Mouse (Mus musculus) left cerebral cortex, postnatal 25 days (tissue): ENCODE data around the gene Hif3a. TPM values are rescaled to one million over a fixed set of nuclear protein-coding genes. Genes with fewer than 3 reads are reported as not detected.

ENCODE experiments used
- DNase-seq, 2 experiments: peaks; one replicate each; pipeline ENCODE4 v3.0.0; 2022; ENCODE audit warnings: low spot score in 2 of 2, mixed read lengths in 1 of 2
- intact Hi-C: fragments of 180-260 bp; cut with DNase I; formaldehyde crosslinking; loops from one replicate; pipeline ENCODE4 v1.15.1; 2025
- total RNA-seq, 2 experiments: library from RNA; stranded (reverse); gene quantifications; 2 replicates each; pipeline ENCODE4 v1.2.3; 2021

Hif3a gene
- total RNA-seq, 2 experiments from 2014 or later = 5.3 to 8.5 TPM

DNA sequence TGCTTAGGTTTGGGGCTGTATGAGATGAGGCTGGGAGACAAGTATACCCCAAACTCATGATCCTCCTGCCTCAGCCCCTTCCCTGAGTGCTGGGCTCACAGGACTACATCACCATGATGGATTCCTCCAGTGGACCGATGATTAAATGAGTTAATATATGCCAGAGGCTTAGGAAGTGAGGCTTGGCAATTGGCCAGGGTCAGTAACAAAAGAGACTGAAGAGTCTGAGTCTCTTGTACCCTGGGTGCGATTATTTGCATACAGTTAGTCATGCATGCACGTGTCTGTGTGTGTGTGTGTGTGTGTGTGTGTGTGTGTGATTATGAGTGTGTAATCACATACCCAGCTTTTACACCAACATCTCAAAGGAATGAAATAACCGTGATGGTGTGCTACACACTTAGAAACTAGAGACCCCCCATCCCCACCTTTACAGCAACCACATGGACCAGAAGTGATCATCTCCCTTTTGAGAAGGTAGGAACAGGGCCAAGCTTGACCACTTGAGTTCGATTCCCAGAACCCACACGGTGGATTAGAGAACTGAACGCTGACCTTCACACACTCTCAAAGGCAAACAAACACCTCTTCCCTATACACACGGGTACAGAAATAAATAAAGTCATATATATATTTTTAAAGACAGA is 3.3 kb downstream of the Hif3a start:
- no peak for DNase-seq
- intact Hi-C loops = no loop called here

DNA sequence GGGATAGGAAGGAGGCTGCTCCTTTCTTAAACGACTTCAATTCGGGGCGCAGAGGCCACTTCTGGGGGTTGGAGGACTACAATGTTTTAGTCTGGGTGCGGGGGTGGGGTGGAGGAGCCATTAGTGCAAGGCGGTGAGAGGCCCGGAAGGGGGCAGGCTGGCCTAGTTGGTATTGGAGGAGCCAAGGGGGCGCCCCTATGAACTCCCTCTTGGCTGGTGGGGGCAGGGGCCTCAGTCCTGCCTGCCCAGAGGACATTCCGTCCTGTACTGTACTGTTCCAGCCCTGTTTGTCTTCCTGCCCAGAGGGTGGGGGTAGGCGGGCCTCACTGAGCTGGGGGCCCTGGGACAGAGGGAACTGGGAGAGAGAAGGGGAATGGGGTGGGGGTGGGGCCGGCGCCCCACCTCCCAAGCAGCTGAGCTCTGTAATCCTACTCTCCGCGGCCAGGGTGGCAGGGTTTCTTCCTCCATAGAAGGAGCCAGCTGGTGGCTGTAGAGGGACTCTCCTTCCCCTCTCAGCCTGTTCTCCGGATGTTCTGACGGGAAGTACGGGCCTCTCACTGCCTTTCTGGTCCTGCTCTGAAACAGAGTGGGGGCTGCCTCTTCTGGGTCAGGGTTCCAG is 4.0 kb downstream of the Hif3a start:
- intact Hi-C loops = no loop called here
- peak; percentile 73 to 75 for DNase-seq

DNA sequence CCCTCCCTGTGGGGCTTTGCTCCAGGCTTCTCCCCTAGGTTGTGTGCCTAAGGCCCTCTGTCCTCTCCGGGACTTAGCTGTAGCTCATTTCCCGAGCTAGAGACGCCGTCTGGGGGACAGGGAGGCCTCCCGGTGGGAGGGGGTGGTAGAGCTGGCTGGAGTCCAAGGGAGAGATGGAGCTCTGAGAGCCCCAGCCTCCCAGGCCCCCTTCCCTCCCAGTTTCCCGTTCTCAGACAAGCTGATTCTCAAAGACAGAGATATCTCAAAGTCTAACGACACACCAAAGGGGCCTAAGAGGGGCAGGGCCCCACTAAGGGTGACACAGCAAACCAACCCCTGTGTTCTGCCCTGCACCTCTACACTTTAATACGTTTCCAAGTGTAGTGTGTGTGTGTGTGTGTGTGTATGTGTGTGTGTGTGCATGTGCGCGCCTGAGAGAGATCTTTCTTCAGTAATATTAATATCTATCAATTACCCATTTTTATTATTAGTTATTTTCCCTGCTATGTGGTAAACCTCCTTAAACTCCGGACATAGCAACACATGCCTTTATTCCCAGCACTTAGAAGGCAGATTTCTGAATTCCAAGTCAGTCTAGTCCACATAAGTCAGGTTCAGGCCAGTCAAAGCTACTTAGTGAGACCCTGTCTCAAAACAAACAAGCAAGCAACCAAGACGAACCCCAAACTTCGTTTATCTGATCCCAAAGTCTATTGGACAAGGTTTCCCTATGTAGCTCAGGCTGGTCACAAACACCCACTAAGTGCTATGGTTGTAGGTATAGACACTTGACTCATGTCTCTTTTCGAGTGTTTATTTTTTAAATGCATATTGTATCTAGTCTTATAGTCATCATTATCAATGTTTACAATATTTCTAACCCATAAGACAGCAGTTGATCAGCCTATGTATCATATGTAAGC is 5.4 kb downstream of the Hif3a start:
- no peak for DNase-seq
- intact Hi-C loops = no loop called here

DNA sequence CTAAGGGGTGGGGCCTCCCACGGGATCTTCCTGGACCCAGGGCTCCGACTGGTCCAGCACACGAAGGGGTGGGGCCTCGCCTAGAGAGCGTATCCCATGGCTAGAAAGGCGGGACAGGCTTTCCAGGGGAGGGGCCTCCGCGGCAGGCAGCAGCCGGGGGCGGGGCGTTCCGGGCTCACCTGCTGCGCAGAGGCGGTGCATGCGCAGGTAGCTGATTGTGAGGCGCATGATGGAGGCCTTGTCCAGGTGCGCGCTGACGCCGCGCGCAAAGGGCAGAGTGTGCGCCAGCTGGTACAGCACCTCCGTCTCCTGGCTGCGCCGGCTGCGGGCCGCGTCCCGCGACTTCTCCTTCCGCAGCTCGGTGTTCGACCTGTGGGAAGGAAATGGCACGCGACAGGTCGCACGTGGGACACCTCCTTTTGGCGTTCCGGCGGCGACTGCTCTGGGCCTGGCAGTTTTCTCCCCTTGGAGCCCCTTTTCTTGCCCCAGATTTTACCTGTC is 6.1 kb downstream of the Hif3a start:
- intact Hi-C loops = no loop called here
- DNase-seq = peak; percentile 91 to 95

DNA sequence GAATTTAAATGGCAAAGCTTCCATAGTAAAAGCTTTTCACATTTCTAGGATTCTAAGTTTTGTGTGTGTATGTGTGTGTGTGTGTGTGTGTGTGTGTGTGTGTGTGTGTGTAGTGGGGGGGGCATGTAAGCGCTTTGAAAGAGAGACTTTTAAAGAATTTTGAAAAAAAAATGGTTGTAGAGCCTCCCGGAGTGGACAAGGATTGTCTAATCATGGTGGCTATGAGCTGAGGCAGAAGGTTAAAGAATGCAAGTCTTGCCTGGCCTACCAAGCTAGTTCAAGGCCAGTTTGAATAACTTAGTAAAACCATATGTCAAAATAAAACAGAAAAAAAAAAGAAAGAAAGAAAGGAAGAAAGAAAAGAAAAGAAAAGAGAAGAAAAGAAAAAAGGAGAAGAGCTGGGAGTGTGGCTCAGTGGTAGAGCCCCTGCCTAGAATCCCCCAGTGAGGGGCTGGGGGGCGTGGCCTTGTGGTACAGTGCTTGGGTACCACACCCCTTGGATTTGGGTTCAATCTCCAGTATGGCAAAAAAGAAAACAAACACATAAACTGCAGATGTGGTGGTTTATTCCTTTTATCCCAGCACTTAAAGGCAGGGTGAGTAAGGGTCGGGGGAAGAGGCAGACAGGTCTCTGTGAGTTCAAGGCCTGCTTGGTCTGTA is 6.8 kb downstream of the Hif3a start:
- DNase-seq = no peak
- intact Hi-C loops = no loop called here

DNA sequence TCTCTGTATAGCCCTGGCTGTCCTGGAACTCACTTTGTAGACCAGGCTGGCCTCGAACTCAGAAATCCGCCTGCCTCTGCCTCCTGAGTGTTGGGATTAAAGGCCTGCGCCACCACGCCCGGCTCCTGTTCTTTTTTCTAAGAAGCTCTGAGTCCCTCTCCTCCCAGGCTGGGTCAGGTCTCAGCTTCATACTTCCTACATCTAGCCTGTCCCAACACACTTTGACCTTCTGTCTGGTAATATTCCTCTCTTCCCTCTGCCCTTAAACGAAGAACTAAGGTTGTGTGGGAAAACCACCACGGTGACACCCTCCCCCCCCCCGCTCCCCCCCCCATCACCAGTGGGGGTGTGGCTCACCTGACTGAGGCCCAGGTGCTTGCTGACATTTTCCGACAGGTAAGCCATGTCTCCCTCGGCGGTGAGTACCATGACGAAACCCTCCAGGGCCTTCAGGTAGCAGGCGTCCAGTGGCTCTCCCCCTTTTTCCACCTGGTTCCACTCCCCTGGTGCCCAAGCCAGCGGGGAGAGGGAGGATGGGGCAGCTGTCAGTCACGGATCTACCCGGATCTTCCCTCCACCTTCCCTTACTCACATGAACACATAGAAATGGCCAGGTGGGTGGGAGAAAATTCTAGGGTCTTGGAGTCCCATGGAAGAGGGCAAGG is 7.8 kb downstream of the Hif3a start:
- no peak for DNase-seq
- intact Hi-C loops = loop anchor here (5.0 kb wide), 1 partner anchor 122 kb away; no protein-coding TSS in a partner anchor

DNA sequence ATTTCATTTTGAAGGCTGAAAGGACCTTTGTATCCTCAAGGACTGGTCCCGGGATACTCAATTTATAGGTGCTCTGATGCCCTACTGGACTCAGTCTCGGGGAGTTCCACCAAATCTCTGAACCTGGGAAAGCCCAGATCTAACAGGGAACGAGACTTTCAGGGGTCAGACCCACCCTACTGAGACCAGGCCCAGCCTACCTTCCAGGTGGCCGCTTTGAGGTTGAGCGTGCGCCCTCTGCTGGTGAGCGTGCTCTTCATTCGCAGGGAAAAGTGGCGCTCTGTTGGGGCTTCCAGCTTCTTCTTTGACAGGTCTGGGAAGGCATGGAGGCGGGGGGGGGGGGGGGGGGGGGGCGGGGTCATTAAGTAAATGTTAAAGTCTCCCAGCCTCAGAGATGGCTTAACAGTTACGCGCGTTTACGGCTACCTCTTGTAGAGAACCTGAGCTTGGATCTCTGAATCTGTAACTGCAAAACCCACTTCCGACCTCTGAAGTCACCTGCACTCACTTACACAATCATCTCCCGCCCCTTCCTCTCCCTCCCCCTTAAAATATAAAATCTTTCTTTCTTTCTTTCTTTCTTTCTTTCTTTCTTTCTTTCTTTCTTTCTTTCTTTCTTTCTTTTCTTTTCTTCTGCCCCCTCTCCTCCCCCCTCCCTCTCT is 11.2 kb downstream of the Hif3a start:
- peak; percentile 68 for DNase-seq
- intact Hi-C loops = loop anchor here (1.0 to 5.0 kb wide), 2 partner anchors 35 to 119 kb away; no protein-coding TSS in a partner anchor

DNA sequence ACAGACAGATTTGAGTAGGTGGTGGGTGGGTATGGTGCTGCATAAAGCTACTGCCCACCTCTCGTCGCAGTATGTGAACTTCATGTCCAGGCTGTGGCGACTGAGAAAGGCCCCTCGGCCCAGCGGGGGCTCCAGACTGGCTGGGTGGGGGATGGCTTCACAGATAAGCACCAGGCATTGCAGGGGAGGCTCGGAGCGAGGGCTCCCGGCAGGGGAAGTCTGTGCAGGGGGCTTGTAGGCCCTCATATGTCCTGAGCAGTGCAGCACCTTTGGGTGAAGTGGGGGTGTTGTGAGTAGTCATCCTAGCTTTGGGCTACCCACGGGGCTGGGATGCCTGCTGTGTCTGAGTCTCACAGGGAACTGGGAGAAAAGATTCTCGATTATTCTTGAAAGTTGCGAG is 11.7 kb downstream of the Hif3a start:
- intact Hi-C loops = loop anchor here (1.0 to 5.0 kb wide), 2 partner anchors 34 to 118 kb away; no protein-coding TSS in a partner anchor

DNA sequence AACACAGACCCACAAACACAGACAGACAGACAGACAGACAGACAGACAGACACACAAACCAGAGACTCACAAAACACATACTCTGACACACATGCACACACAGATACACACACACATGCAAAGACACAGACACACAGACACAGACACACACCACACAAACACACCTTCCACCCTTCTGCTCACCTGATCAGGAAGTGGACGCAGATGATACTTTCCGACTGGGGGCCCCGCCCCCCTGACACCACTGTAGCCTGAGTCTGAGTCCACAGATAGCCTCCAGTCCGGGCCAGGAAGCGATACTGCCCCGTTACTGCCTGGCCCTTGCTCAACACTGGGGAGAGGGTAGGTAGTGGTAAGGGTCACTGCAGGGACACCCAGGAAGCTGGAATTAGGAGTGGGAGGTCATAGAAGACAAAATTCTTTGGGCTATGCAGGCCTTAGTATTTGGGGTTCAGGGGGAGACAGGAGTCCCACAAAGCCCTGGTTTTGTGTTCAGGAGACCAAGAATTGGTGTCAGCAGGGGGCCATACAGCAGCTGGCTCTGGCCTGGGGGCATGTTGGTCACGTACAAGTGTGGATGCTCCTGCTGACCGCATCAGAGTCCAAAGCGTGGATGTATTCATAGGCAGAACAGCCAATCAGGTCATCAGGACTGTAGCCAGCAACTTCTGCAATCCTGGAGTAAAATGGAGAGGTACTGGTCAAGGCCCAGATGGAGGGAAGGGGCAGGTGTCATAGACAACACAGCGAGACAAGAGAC is 13.6 kb downstream of the Hif3a start:
- intact Hi-C loops = no loop called here
- no peak for DNase-seq

More for the DNA sequence above, 11.7 kb downstream of the Hif3a start:
- DNase-seq = no peak

DNA sequence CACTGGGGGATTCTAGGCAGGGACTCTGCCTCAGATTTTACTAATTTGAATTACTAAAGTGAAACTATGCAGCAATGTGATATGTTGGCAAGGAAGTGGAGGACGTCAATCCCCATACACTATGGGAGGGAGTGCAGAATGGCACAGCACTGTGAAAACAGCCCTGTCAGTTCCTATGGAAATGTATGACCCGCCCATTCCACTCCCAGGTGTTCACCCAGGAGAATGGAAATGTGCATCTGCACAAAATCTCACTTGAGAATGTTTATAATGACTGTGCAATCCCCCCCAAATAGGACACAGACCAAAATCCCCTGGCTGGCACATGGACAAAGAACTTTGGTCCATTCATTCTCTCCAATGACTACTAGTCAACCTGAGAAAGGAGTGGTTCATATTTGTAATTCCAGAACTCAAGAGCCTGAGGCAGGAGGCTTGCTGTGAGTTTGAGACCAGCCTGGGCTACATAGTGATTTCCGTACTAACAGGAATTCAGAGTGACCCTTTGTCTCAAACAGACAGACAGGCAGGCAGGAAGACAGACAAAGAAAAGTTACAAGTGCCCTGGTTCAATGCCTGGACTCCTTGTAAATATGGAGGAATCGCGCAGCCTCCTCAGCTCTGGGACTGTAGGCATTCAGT is 15.1 kb downstream of the Hif3a start:
- intact Hi-C loops = no loop called here
- DNase-seq = no peak

DNA sequence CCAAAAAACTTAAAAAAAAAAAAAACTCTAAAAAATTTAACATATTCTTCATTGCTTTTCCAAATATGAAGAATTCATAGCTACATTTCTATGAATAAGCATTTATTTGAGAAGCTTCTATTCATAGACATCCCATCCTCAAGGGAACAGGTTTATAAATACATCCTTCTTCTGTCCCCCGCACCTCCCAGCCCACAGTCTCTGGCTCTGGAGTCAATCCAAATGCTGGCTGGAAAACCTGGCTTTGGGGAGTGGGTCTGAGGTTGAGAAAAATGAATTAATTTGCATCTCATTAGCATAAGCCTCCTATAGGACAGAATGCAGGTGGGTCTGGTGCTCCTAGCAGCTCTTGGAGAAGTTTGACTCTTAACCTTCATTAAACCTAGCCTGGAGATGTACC is 16.5 kb downstream of the Hif3a start:
- intact Hi-C loops = loop anchor here (1.0 kb wide), 1 partner anchor 16 kb away; no protein-coding TSS in a partner anchor
- peak; percentile 54 to 80 for DNase-seq

DNA sequence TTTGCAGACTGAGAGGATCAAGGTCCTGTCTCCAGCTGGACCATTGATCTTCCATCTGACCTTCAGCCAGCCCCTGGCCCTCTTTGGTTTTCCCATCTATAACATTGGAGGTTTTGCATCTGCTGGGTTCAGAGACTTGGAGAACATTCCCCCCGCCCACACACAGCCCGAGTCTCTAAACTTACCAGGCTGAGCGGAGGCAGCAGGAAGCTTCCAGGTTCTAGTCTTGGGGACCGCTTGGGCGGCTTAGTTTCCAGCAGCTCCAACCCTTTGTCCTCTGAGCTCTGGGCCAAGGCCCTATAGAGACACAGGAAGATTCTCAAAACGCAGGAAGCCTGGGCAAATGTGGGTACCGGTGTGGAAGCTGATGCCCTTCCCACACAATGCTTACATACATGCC is 22.9 kb downstream of the Hif3a start:
- intact Hi-C loops = no loop called here
- peak in 1 of 2 experiments; percentile 80 for DNase-seq

DNA sequence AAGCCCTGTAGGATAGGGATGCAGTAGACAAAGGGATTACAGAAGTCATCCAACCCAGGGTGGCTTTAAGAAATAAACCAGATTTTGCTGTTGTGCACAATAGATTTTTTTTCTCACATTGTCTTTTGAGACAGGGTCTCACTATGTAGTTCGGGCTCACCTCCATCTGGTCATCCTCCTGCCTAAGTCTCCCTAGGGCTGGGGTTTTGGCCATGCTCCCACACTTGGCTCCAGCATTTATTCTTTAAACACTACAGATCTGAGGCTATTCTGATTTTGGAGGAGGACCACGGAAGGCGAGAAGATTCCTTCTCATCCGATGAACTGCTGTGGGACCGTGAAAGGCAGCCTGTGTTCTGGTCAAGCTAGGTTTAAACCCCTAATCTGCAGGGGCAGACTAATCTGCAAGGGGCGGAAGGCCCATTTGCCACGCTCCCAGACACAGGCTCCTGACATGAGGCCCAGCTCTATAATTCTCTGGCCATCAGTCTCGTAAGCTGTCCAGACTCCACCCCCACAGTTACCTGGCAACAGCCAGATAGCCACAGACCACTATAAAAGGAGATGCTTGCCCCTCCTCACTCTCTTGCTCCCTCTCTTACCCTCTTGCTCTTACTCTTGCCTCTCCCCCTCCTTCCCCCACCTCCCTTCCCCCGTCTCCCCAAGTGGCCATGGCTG is 24.1 kb downstream of the Hif3a start:
- no peak for DNase-seq
- intact Hi-C loops = no loop called here

DNA sequence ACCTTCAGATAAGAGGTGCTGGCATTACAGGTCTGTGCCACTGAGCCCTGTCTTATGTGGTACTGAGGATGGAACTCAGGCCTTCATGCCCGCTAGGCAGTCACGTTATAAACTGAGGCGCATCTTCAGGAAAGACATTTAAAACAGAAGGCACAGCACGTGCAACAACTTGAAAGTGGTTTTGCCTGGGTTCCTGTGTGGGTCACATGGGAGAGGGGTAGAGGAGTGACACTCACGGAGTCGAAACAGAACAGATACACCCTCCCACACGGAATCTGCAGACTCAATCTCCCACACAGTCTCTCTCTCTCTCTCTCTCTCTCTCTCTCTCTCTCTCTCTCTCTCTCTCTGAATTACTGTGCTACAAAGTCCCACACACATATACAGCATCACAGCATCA is 32.0 kb downstream of the Hif3a start:
- intact Hi-C loops = no loop called here
- DNase-seq = peak in 1 of 2 experiments; percentile 78

DNA sequence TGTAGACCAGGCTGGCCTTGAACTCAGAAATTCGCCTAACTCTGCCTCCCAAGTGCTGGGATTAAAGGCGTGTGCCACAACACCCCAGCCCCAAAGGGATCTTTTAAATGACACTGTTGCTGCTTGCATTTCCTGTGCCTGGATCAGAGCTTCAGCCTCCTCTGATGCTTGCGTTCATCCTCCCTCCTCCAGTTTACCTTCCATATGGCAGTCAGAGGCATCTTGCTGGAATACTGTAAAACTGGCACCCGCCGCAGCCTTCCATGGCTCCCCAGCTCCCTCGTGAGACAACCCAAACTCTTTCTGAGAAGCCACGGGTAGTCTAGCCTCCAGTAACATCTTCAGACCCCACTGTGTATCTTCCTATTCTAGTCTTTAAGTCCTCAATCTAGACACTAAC is 33.3 kb downstream of the Hif3a start:
- peak in 1 of 2 experiments; percentile 86 for DNase-seq
- intact Hi-C loops = loop anchor here (1.0 kb wide), 1 partner anchor 16 kb away; no protein-coding TSS in a partner anchor

DNA sequence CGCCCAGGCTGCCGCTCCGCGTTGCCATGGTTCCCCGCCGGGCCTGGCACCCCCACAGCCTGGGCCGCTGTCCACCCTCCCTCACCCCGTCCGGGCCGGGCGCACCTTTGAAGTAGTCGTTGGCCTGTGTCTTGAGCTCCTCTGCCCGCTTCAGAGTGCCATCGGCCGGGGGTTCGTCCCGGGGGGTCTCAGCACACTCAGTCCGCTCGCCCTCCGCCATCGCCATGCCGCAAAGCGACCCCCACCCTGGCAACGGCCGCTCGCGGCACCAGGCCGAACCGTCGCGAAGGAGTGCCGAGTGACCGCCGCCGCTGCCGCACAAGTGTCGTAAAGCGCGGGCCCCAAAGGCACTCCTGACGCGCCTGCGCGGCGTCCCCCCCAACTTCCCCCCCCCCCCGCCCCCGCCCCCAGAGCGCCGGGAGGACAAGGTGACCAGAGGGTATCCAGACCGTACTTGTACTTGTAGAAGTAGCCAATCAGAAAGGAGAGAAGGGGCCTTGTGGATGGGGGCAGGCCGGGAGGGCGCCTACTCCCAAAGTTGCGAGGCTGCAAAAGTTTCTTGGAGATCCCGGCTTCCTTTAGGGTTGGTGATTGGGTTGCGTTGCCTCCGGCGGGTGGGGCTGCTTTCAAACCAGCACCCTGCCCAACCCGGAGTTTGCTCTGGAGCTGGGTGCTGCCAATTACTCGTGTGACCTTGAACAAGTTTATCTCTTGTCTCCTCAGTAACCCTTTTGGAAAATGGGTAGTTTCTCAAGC is 34.5 kb downstream of the Hif3a start, which contains the start of gene Ppp5c:
Gene Ppp5c (minus strand): TSS at position 337 of the 756 bp plus-strand sequence.
- DNase-seq = peak; percentile 90 to 91
- intact Hi-C loops = loop anchor here (1.0 kb wide), 2 partner anchors 10 to 33 kb away; no protein-coding TSS in a partner anchor
